Mouse (Mus musculus): Measurements from ENCODE around the gene Arhgap1.

DNA sequence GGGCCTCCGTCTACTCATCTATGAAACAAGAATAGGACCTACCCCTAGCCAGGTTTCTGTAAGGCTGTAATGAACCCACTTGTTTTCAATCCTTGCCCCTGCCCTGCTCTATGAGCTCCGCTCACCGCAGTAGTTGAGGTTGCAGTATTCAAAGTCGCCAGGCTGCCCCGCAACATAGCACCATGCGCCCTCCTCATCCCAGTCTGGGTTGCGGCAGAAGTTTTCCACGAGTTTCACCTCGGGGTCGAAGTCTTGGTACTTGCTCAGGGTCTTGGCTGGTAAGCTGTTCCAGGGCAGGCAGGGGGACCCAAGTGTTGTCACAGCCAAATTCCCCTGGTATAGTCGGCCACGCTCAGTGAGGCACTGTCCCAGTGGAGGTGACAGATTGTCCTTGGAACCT lies 19.3 kb upstream of the Arhgap1 start:
- no peak for TF ChIP-seq POLR2A (IDR thresholded peaks at IDR 0.05; ENCODE audit: control insufficient read depth, low read depth, low read length)
- no peak for TF ChIP-seq CTCF (IDR thresholded peaks at IDR 0.05; ENCODE audit: control insufficient read depth, insufficient read depth, insufficient replicate concordance, low read depth, low read length)
